Mouse (Mus musculus) midbrain, embryonic 12.5 days (tissue): ENCODE measurements around the gene 4933411K16Rik. TPM values are rescaled to one million over a fixed set of nuclear protein-coding genes. Genes with fewer than 3 reads are reported as not detected.

Source experiments
- ATAC-seq: fragments of 200-750 bp; cut with Nextera tagmentation; 2 replicates; pipeline ENCODE4 v1.8.0; 2017; ENCODE audit warnings: low read depth, moderate TSS enrichment, moderate library complexity; ENCODE audit not compliant: low FRiP score
- H3K27ac ChIP-seq: fragments of 300-500 bp; sonication (generic); replicated peaks from 2 replicates; pipeline ENCODE4 v1.5.1; 2016; ENCODE audit warnings: mild to moderate bottlenecking
- H3K27me3 ChIP-seq: fragments of 300-500 bp; sonication (generic); 2 replicates; pipeline ENCODE4 v1.6.1; 2016; ENCODE audit warnings: mild to moderate bottlenecking
- H3K36me3 ChIP-seq: fragments of 300-500 bp; sonication (generic); 2 replicates; pipeline ENCODE4 v1.6.1; 2016
- H3K4me1 ChIP-seq: fragments of 300-500 bp; sonication (generic); 2 replicates; pipeline ENCODE4 v1.6.1; 2016
- H3K4me2 ChIP-seq: fragments of 300-500 bp; sonication (generic); replicated peaks from 2 replicates; pipeline ENCODE4 v1.6.1; 2016; ENCODE audit warnings: mild to moderate bottlenecking, moderate library complexity
- H3K4me3 ChIP-seq: fragments of 300-500 bp; sonication (generic); 2 replicates; pipeline ENCODE4 v1.5.1; 2016; ENCODE audit warnings: mild to moderate bottlenecking
- H3K9ac ChIP-seq: fragments of 300-500 bp; sonication (generic); replicated peaks from 2 replicates; pipeline ENCODE4 v1.6.1; 2016; ENCODE audit warnings: mild to moderate bottlenecking, moderate library complexity
- H3K9me3 ChIP-seq: fragments of 300-500 bp; sonication (generic); 2 replicates; pipeline ENCODE4 v1.6.1; 2016; ENCODE audit warnings: mild to moderate bottlenecking
- WGBS: fragments of 180-500 bp; shearing (Covaris S2); methylation state at CpG from one replicate; pipeline ENCODE4 v1.1.7; 2016; 5-methylcytosine and 5-hydroxymethylcytosine counted together
- polyA plus RNA-seq: library from polyadenylated mRNA; unstranded; fragments of >200 nt; fragmentation: Nextera tagmentation; extraction: Ambion mirVana; gene quantifications from 2 replicates; pipeline ENCODE4 v1.2.1, GENCODE M21; 2016

The 4933411K16Rik gene
- polyA plus RNA-seq = not detected in 2 replicates

GRCm38 (mm10) chr19:42051948-42052347 lies at the start of gene 4933411K16Rik:
TSS of gene 4933411K16Rik (plus strand) at chr19:42052248.
- WGBS = 73% methylated on average over 4 of the region's 4 CpGs
- H3K4me2 ChIP-seq = no peak within 1 kb of the TSS
- no peak for ATAC-seq
- no peaks in the 10 kb centered on the region for H3K9me3 ChIP-seq
- no peaks in the 10 kb centered on the region for H3K27me3 ChIP-seq
- no peak within 1 kb of the TSS for H3K27ac ChIP-seq
- no peak within 1 kb of the TSS for H3K9ac ChIP-seq
- H3K36me3 ChIP-seq = no peaks in the 10 kb centered on the region
- no peaks in the 10 kb centered on the region for H3K4me1 ChIP-seq
- no peak within 1 kb of the TSS for H3K4me3 ChIP-seq

GRCm38 (mm10) chr19:42004258-42004657 lies 47.8 kb upstream of the 4933411K16Rik start:
- H3K27me3 ChIP-seq = no peaks in the 10 kb centered on the region
- H3K9me3 ChIP-seq = no peaks in the 10 kb centered on the region
- no peaks in the 10 kb centered on the region for H3K36me3 ChIP-seq
- peaks cover 6% of the 10 kb centered on the region; the same call in 1 of the 2 replicates for H3K4me1 ChIP-seq
- H3K9ac ChIP-seq = no peak overlapping the region
- no peak overlapping the region for H3K4me2 ChIP-seq
- 80% methylated on average over 6 of the region's 6 CpGs for WGBS
- no peak for ATAC-seq
- H3K27ac ChIP-seq = no peak overlapping the region
- H3K4me3 ChIP-seq = no peak overlapping the region

GRCm38 (mm10) chr19:42005616-42006015 lies 46.4 kb upstream of the 4933411K16Rik start:
- no peak overlapping the region for H3K27ac ChIP-seq
- WGBS = 82% methylated on average over 3 of the region's 3 CpGs
- no peak for ATAC-seq
- no peak overlapping the region for H3K4me2 ChIP-seq
- H3K9ac ChIP-seq = no peak overlapping the region
- H3K4me1 ChIP-seq = peaks cover 7% of the 10 kb centered on the region
- no peaks in the 10 kb centered on the region for H3K36me3 ChIP-seq
- H3K4me3 ChIP-seq = no peak overlapping the region
- H3K9me3 ChIP-seq = no peaks in the 10 kb centered on the region
- H3K27me3 ChIP-seq = no peaks in the 10 kb centered on the region

- H3K36me3 ChIP-seq = no peaks in the 10 kb centered on the region
- H3K27ac ChIP-seq = no peak overlapping the region
- no peak overlapping the region for H3K4me3 ChIP-seq
- no peaks in the 10 kb centered on the region for H3K27me3 ChIP-seq
- ATAC-seq = no peak
- H3K4me2 ChIP-seq = no peak overlapping the region
- H3K4me1 ChIP-seq = peaks cover 6% of the 10 kb centered on the region
- 74% methylated on average over 8 of the region's 8 CpGs for WGBS
- no peaks in the 10 kb centered on the region for H3K9me3 ChIP-seq
- H3K9ac ChIP-seq = no peak overlapping the region
Observed at GRCm38 (mm10) chr19:42006568-42006967, 45.5 kb upstream of the 4933411K16Rik start.

- H3K9ac ChIP-seq = no peak overlapping the region
Observed at GRCm38 (mm10) chr19:42008586-42008985, 43.5 kb upstream of the 4933411K16Rik start.

GRCm38 (mm10) chr19:42009067-42009466 lies 43.0 kb upstream of the 4933411K16Rik start:
- Histone ChIP-seq H3K4me2 (no peak overlapping the region), H3K36me3 (no peaks in the 10 kb centered on the region), H3K27me3 (no peaks in the 10 kb centered on the region), H3K27ac (no peak overlapping the region), H3K9me3 (no peaks in the 10 kb centered on the region), H3K4me1 (peaks cover 6% of the 10 kb centered on the region), H3K4me3 (no peak overlapping the region), H3K9ac (no peak overlapping the region)
- WGBS = 75% methylated on average over 7 of the region's 7 CpGs
- no peak for ATAC-seq

More at GRCm38 (mm10) chr19:42008586-42008985, 43.5 kb upstream of the 4933411K16Rik start:
- peaks cover 6% of the 10 kb centered on the region for H3K4me1 ChIP-seq
- 73% methylated on average over 3 of the region's 3 CpGs for WGBS
- H3K4me3 ChIP-seq = no peak overlapping the region
- no peak overlapping the region for H3K27ac ChIP-seq
- H3K9me3 ChIP-seq = no peaks in the 10 kb centered on the region
- no peak overlapping the region for H3K4me2 ChIP-seq
- H3K36me3 ChIP-seq = no peaks in the 10 kb centered on the region
- ATAC-seq = no peak
- H3K27me3 ChIP-seq = no peaks in the 10 kb centered on the region

GRCm38 (mm10) chr19:42010436-42010835 lies 41.6 kb upstream of the 4933411K16Rik start:
- H3K9ac ChIP-seq = no peak overlapping the region
- no peaks in the 10 kb centered on the region for H3K9me3 ChIP-seq
- H3K36me3 ChIP-seq = no peaks in the 10 kb centered on the region
- H3K27ac ChIP-seq = no peak overlapping the region
- no peak overlapping the region for H3K4me3 ChIP-seq
- 56% methylated on average over 4 of the region's 4 CpGs for WGBS
- peaks cover 6% of the 10 kb centered on the region for H3K4me1 ChIP-seq
- H3K4me2 ChIP-seq = no peak overlapping the region
- ATAC-seq = no peak
- H3K27me3 ChIP-seq = no peaks in the 10 kb centered on the region

GRCm38 (mm10) chr19:42011123-42011522 lies 40.9 kb upstream of the 4933411K16Rik start:
- 87% methylated on average over 7 of the region's 7 CpGs for WGBS
- no peak overlapping the region for H3K27ac ChIP-seq
- H3K36me3 ChIP-seq = no peaks in the 10 kb centered on the region
- H3K9ac ChIP-seq = no peak overlapping the region
- H3K4me2 ChIP-seq = no peak overlapping the region
- H3K4me1 ChIP-seq = peaks cover 6% of the 10 kb centered on the region
- no peak overlapping the region for H3K4me3 ChIP-seq
- no peak for ATAC-seq
- no peaks in the 10 kb centered on the region for H3K27me3 ChIP-seq
- no peaks in the 10 kb centered on the region for H3K9me3 ChIP-seq

- ATAC-seq = no peak
Observed at GRCm38 (mm10) chr19:42014231-42014825, 37.7 kb upstream of the 4933411K16Rik start.

GRCm38 (mm10) chr19:42015001-42015400 lies 37.0 kb upstream of the 4933411K16Rik start:
- Histone ChIP-seq H3K4me1 (peaks cover 6% of the 10 kb centered on the region; the same call in 1 of the 2 replicates), H3K36me3 (no peaks in the 10 kb centered on the region), H3K9me3 (no peaks in the 10 kb centered on the region), H3K9ac (no peak overlapping the region), H3K27ac (no peak overlapping the region), H3K4me2 (no peak overlapping the region), H3K27me3 (no peaks in the 10 kb centered on the region), H3K4me3 (no peak overlapping the region)
- 77% methylated on average over 6 of the region's 6 CpGs for WGBS
- ATAC-seq = no peak

More at GRCm38 (mm10) chr19:42014231-42014825, 37.7 kb upstream of the 4933411K16Rik start:
- no peak overlapping the region for H3K4me3 ChIP-seq
- H3K4me1 ChIP-seq = peaks cover 6% of the 10 kb centered on the region; the same call in 1 of the 2 replicates
- no peaks in the 10 kb centered on the region for H3K27me3 ChIP-seq
- H3K9me3 ChIP-seq = no peaks in the 10 kb centered on the region
- no peak overlapping the region for H3K9ac ChIP-seq
- H3K4me2 ChIP-seq = no peak overlapping the region
- no peak overlapping the region for H3K27ac ChIP-seq
- WGBS = 85% methylated on average over 3 of the region's 3 CpGs
- no peaks in the 10 kb centered on the region for H3K36me3 ChIP-seq

- no peak overlapping the region for H3K9ac ChIP-seq
- no peak overlapping the region for H3K27ac ChIP-seq
- WGBS = 68% methylated on average over 4 of the region's 4 CpGs
- no peaks in the 10 kb centered on the region for H3K27me3 ChIP-seq
- H3K4me2 ChIP-seq = no peak overlapping the region
- no peaks in the 10 kb centered on the region for H3K36me3 ChIP-seq
- peaks cover 4% of the 10 kb centered on the region; the same call in 1 of the 2 replicates for H3K4me1 ChIP-seq
- no peak for ATAC-seq
- H3K9me3 ChIP-seq = no peaks in the 10 kb centered on the region
- H3K4me3 ChIP-seq = no peak overlapping the region
Observed at GRCm38 (mm10) chr19:42016251-42016650, 35.8 kb upstream of the 4933411K16Rik start.

- Histone ChIP-seq H3K4me1 (peaks cover 4% of the 10 kb centered on the region; the same call in 1 of the 2 replicates), H3K27ac (0 out of 2 replicates have a peak overlapping the region, but pooled peaks have one; percentile 8), H3K9ac (no peak overlapping the region), H3K27me3 (no peaks in the 10 kb centered on the region), H3K9me3 (no peaks in the 10 kb centered on the region), H3K4me3 (no peak overlapping the region), H3K36me3 (no peaks in the 10 kb centered on the region), H3K4me2 (no peak overlapping the region)
- no peak for ATAC-seq
- 61% methylated on average over 5 of the region's 5 CpGs for WGBS
Observed at GRCm38 (mm10) chr19:42016840-42017239, 35.2 kb upstream of the 4933411K16Rik start.
